Mouse (Mus musculus) stomach, embryonic 15.5 days (tissue): ENCODE measurements around the gene Kcnj1. TPM values are rescaled to one million over a fixed set of nuclear protein-coding genes. Genes with fewer than 3 reads are reported as not detected.

Experiments used
- ATAC-seq: fragments of 200-750 bp; cut with Nextera tagmentation; 2 replicates; pipeline ENCODE4 v1.8.0; 2017; ENCODE audit warnings: low read depth, moderate number of reproducible peaks, moderate TSS enrichment; ENCODE audit not compliant: insufficient read depth, low FRiP score
- H3K27ac ChIP-seq: fragments of 300-500 bp; sonication (generic); 2 replicates; pipeline ENCODE4 v1.5.1; 2015; ENCODE audit warnings: mild to moderate bottlenecking, inconsistent platforms
- H3K27me3 ChIP-seq: fragments of 300-500 bp; sonication (generic); replicated peaks from 2 replicates; pipeline ENCODE4 v1.6.1; 2015; ENCODE audit warnings: inconsistent platforms
- H3K36me3 ChIP-seq: fragments of 300-500 bp; sonication (generic); 2 replicates; pipeline ENCODE4 v1.6.1; 2015; ENCODE audit warnings: inconsistent platforms
- H3K4me1 ChIP-seq: fragments of 300-500 bp; sonication (generic); 2 replicates; pipeline ENCODE4 v1.6.1; 2015; ENCODE audit warnings: inconsistent platforms
- H3K4me2 ChIP-seq: fragments of 300-500 bp; sonication (generic); 2 replicates; pipeline ENCODE4 v1.6.1; 2015; ENCODE audit warnings: mild to moderate bottlenecking, inconsistent platforms
- H3K4me3 ChIP-seq: fragments of 300-500 bp; sonication (generic); replicated peaks from 2 replicates; pipeline ENCODE4 v1.5.1; 2015; ENCODE audit warnings: inconsistent platforms
- H3K9ac ChIP-seq: fragments of 300-500 bp; sonication (generic); 2 replicates; pipeline ENCODE4 v1.6.1; 2015; ENCODE audit warnings: inconsistent platforms
- H3K9me3 ChIP-seq: fragments of 300-500 bp; sonication (generic); 2 replicates; pipeline ENCODE4 v1.6.1; 2016; ENCODE audit warnings: inconsistent platforms
- WGBS: fragments of 180-500 bp; shearing (Covaris S2); methylation state at CpG from one replicate; pipeline ENCODE4 v1.1.7; 2015; 5-methylcytosine and 5-hydroxymethylcytosine counted together
- polyA plus RNA-seq: library from polyadenylated mRNA; unstranded; fragments of >200 nt; fragmentation: Nextera tagmentation; extraction: Ambion mirVana; gene quantifications from 2 replicates; pipeline ENCODE4 v1.2.1, GENCODE M21; 2015

Kcnj1 gene
- polyA plus RNA-seq, result 0.06 TPM in 1 of 2 replicates, not detected in the other

DNA sequence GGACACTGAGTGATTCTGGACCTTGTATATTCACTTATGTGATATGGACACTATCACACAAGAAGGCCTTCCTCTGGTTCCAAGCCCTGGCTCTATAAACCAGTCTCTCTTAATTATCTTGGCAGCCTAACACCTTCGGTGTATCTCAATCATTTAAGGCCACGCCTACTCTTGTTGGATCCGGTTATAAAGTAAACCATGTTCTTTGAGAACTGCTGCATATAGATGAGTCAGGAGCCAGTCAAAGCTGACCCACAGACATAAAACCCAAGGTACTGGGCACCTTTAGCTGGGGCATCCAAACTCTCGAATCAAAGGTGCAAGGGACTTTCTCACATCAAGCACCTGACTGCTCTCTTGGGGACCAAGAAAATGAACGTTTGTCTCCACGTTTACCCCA is at the start of gene Kcnj1:
Gene Kcnj1 (plus strand): TSS at position 292 of the 400 bp plus-strand sequence.
- Histone ChIP-seq H3K4me3 (no peak within 1 kb of the TSS), H3K27ac (no peak within 1 kb of the TSS), H3K4me2 (no peak within 1 kb of the TSS), H3K9me3 (no peaks in the 10 kb centered on the region), H3K9ac (no peak within 1 kb of the TSS), H3K27me3 (no peaks in the 10 kb centered on the region), H3K4me1 (no peaks in the 10 kb centered on the region), H3K36me3 (no peaks in the 10 kb centered on the region)
- 72% methylated on average over 6 of the region's 6 CpGs for WGBS
- no peak for ATAC-seq

DNA sequence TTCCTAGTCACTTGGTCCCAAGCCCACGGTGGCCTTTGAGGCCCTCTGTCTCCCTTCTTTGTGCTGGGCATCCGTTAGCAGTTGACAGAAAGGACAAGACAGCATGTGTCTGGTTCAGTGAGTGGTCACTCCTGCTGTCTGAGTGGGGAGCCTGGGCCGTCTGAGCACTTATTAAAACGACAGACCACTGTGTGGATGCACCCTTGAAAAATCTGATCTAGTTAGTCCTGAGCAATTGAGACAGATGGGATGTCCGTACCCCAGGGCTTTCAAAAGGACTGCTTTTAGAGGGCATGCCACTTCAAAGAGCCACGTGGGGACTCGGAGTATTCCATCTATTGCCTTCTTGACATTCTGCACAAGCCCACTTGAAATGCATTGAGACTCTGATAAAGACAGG is 48.7 kb upstream of the Kcnj1 start:
- Histone ChIP-seq H3K27me3 (no peaks in the 10 kb centered on the region), H3K36me3 (no peaks in the 10 kb centered on the region), H3K4me1 (no peaks in the 10 kb centered on the region), H3K9ac (no peak overlapping the region), H3K4me2 (no peak overlapping the region), H3K4me3 (no peak overlapping the region), H3K9me3 (no peaks in the 10 kb centered on the region), H3K27ac (no peak overlapping the region)
- no peak for ATAC-seq
- 56% methylated on average over 7 of the region's 7 CpGs for WGBS

DNA sequence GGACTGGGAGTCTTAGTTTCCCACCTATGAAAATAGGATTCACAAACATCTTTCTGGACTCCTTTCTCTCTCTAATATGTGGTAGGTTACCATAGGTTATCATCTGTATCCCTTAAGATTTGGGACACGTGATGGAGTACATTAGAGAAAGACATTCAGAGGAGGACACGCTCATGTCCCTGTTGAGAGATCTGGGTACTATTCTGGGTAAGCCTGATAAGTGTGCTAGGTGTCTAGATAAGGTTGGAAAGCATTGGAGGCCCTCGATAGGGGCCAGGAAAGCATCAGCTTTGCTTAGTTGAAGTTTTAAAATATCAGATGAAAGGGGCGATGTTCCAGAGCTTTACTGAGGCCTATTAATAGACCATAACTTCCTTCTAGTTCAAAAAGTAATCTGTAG is 43.5 kb upstream of the Kcnj1 start:
- Histone ChIP-seq H3K9me3 (no peaks in the 10 kb centered on the region), H3K27me3 (no peaks in the 10 kb centered on the region), H3K4me3 (no peak overlapping the region), H3K4me1 (no peaks in the 10 kb centered on the region), H3K4me2 (no peak overlapping the region), H3K27ac (no peak overlapping the region), H3K9ac (no peak overlapping the region), H3K36me3 (no peaks in the 10 kb centered on the region)
- 81% methylated on average over 4 of the region's 4 CpGs for WGBS
- no peak for ATAC-seq

GRCm38 (mm10) chr9:32331162-32331561 is 41.1 kb upstream of the Kcnj1 start:
- H3K36me3 ChIP-seq, result no peaks in the 10 kb centered on the region
- WGBS, result 68% methylated on average over 5 of the region's 5 CpGs
- H3K9ac ChIP-seq, result no peak overlapping the region
- H3K4me1 ChIP-seq, result no peaks in the 10 kb centered on the region
- H3K4me3 ChIP-seq, result no peak overlapping the region
- H3K27me3 ChIP-seq, result no peaks in the 10 kb centered on the region
- H3K27ac ChIP-seq, result no peak overlapping the region
- H3K9me3 ChIP-seq, result no peaks in the 10 kb centered on the region
- ATAC-seq, result no peak
- no peak overlapping the region for H3K4me2 ChIP-seq

- Histone ChIP-seq H3K4me1 (no peaks in the 10 kb centered on the region), H3K36me3 (no peaks in the 10 kb centered on the region), H3K9me3 (no peaks in the 10 kb centered on the region), H3K4me3 (no peak overlapping the region), H3K27ac (no peak overlapping the region), H3K9ac (no peak overlapping the region), H3K27me3 (no peaks in the 10 kb centered on the region; the same call in 1 of the 2 replicates), H3K4me2 (no peak overlapping the region)
- 57% methylated on average over 13 of the region's 13 CpGs for WGBS
- peak; percentile 22; the same call in 1 of the 2 replicates for ATAC-seq
Measured at GRCm38 (mm10) chr9:32335389-32336150, 36.7 kb upstream of the Kcnj1 start.

GRCm38 (mm10) chr9:32340831-32341230 is 31.5 kb upstream of the Kcnj1 start:
- 43% methylated on average over 5 of the region's 5 CpGs for WGBS

GRCm38 (mm10) chr9:32342929-32343328 is 29.4 kb upstream of the Kcnj1 start:
- Histone ChIP-seq H3K4me1 (peaks cover 9% of the 10 kb centered on the region; the same call in 1 of the 2 replicates), H3K9me3 (no peaks in the 10 kb centered on the region), H3K4me2 (no peak overlapping the region), H3K27ac (no peak overlapping the region), H3K27me3 (peaks cover 47% of the 10 kb centered on the region), H3K4me3 (no peak overlapping the region), H3K36me3 (no peaks in the 10 kb centered on the region), H3K9ac (no peak overlapping the region)
- 18% methylated on average over 8 of the region's 8 CpGs for WGBS
- no peak for ATAC-seq

More at GRCm38 (mm10) chr9:32340831-32341230, 31.5 kb upstream of the Kcnj1 start:
- Histone ChIP-seq H3K36me3 (no peaks in the 10 kb centered on the region), H3K27ac (no peak overlapping the region), H3K4me2 (no peak overlapping the region), H3K4me1 (peaks cover 9% of the 10 kb centered on the region; the same call in 1 of the 2 replicates), H3K9me3 (no peaks in the 10 kb centered on the region), H3K4me3 (no peak overlapping the region), H3K9ac (no peak overlapping the region), H3K27me3 (peaks cover 42% of the 10 kb centered on the region)
- ATAC-seq, result no peak

DNA sequence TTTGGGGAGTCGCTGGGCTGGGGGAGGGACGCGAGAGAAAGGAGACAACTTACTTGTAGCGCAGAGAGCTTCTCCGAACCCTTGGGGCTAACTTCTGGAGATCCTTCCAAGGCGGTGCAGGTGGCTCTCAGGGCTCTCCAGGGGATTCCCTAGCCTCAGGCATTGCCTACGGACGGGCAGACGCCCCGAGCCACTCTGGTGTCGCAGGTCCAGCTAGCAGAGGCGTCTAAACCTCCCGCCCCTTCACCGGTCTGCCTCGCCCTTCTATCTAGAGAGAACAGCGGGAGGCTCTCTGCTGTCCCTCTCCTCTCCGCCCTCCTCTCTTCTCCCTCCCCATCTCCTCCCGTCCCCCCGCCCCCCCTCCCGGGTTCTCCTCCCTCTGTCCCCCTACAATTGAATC is 28.2 kb upstream of the Kcnj1 start, which contains the start of gene Kcnj5:
Gene Kcnj5 (minus strand): TSS at position 300 of the 400 bp plus-strand sequence.
- Histone ChIP-seq H3K9me3 (no peaks in the 10 kb centered on the region), H3K27ac (no peak within 1 kb of the TSS), H3K9ac (no peak within 1 kb of the TSS), H3K36me3 (no peaks in the 10 kb centered on the region), H3K4me3 (peak within 1 kb of the TSS; percentile 10), H3K4me2 (peak within 1 kb of the TSS; percentile 42), H3K27me3 (peaks cover 47% of the 10 kb centered on the region), H3K4me1 (peaks cover 9% of the 10 kb centered on the region; the same call in 1 of the 2 replicates)
- WGBS, result 1% methylated on average over 20 of the region's 20 CpGs
- 0 out of 2 replicates have a peak, but pooled peaks have one; percentile 39 for ATAC-seq

DNA sequence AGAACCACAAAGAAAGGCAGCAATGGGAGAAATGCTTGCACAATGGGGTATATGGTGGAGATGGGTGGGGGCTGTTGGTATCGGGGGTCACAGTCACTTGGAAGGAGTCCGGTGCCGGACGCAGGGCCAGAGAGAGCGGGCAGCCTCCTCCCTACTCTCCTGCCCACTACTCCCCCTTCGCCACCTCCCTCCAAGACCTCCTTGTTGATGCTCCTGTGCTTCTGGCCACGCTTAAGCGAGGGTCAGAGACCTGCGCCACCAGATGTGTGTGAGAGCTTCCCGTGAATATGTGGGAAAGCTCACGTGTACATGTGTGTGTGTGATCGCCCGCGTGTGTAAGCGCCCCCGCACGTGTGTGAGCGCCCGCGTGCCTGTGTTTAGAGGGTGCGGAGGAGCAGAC is 27.8 kb upstream of the Kcnj1 start:
- Histone ChIP-seq H3K27ac (no peak overlapping the region), H3K9me3 (no peaks in the 10 kb centered on the region), H3K27me3 (peaks cover 47% of the 10 kb centered on the region), H3K4me2 (peak overlapping the region; percentile 42), H3K4me3 (peak overlapping the region; percentile 10; the same call in 1 of the 2 replicates), H3K4me1 (peaks cover 9% of the 10 kb centered on the region; the same call in 1 of the 2 replicates), H3K9ac (no peak overlapping the region), H3K36me3 (no peaks in the 10 kb centered on the region)
- WGBS, result 2% methylated on average over 21 of the region's 21 CpGs
- no peak for ATAC-seq

GRCm38 (mm10) chr9:32348096-32348495 is 24.2 kb upstream of the Kcnj1 start:
- ATAC-seq, result no peak

GRCm38 (mm10) chr9:32349344-32349743 is 22.9 kb upstream of the Kcnj1 start:
- no peak overlapping the region for H3K4me2 ChIP-seq
- peaks cover 19% of the 10 kb centered on the region for H3K27me3 ChIP-seq
- H3K9ac ChIP-seq, result no peak overlapping the region
- WGBS, result 81% methylated on average over 10 of the region's 10 CpGs
- no peak overlapping the region for H3K4me3 ChIP-seq
- no peaks in the 10 kb centered on the region for H3K36me3 ChIP-seq
- peaks cover 5% of the 10 kb centered on the region; the same call in 1 of the 2 replicates for H3K4me1 ChIP-seq
- H3K27ac ChIP-seq, result no peak overlapping the region
- ATAC-seq, result no peak
- H3K9me3 ChIP-seq, result no peaks in the 10 kb centered on the region

More at GRCm38 (mm10) chr9:32348096-32348495, 24.2 kb upstream of the Kcnj1 start:
- Histone ChIP-seq H3K27me3 (peaks cover 31% of the 10 kb centered on the region), H3K9ac (no peak overlapping the region), H3K4me1 (peaks cover 9% of the 10 kb centered on the region; the same call in 1 of the 2 replicates), H3K27ac (no peak overlapping the region), H3K9me3 (no peaks in the 10 kb centered on the region), H3K4me2 (no peak overlapping the region), H3K36me3 (no peaks in the 10 kb centered on the region), H3K4me3 (no peak overlapping the region)
- WGBS, result 71% methylated on average over 8 of the region's 8 CpGs

DNA sequence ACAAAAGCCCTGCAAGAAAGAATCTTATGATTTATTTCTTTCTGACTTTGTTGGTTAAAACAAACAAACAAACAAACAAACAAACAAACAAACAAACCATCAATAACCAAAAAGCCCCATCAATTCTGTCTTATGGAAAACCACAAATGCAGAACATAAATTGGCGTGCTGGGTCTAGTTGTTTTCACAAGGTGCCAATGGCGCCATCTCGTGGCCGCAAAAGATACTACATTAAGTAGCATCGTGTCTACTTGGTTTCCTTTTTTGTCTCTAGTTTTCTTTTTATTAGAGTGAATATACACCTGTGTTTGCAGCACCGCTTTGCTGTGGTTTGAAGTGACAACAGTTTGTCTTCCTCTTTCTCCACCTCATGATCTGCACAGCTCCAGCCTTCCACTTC is 22.0 kb upstream of the Kcnj1 start:
- no peak for ATAC-seq
- Histone ChIP-seq H3K4me3 (no peak overlapping the region), H3K27ac (no peak overlapping the region), H3K9me3 (no peaks in the 10 kb centered on the region), H3K4me1 (no peaks in the 10 kb centered on the region), H3K9ac (no peak overlapping the region), H3K4me2 (no peak overlapping the region), H3K27me3 (peaks cover 10% of the 10 kb centered on the region), H3K36me3 (no peaks in the 10 kb centered on the region)
- WGBS, result 3% methylated on average over 6 of the region's 6 CpGs
